Mouse (Mus musculus) adrenal gland, postnatal 25 days (tissue): ENCODE results near the gene Cldn5. TPM values are rescaled to one million over a fixed set of nuclear protein-coding genes. Genes with fewer than 3 reads are reported as not detected.
A peak's percentile ranks its signal among the peaks of the same experiment; 100 is the strongest.

Source experiments
- DNase-seq: peaks from one replicate; pipeline ENCODE4 v3.0.0; 2021; ENCODE audit warnings: mixed read lengths
- long read RNA-seq: library from polyadenylated mRNA; stranded (forward); transcript quantifications from one replicate; pipeline ENCODE4 v2.0.0, GENCODE M21; 2021
- total RNA-seq: library from RNA; stranded (reverse); gene quantifications from 2 replicates; pipeline ENCODE4 v1.2.3, GENCODE M21; 2021

The Cldn5 gene
- 15.2 and 23.3 TPM in 2 replicates for total RNA-seq
- long read RNA-seq, transcript Cldn5-201 (1 exons, 1,416 nt), result major isoform, 153 of 153 reads
- long read RNA-seq, partial matches to known transcripts, result 0 of 153 reads
- long read RNA-seq, other reads (novel, unspliced or antisense), result 0 of 153 reads

- DNase-seq, result peak; percentile 46
Observed at GRCm38 (mm10) chr16:18776556-18777100, at the start of gene Cldn5. Cldn5 (plus strand) TSS chr16:18776847.

DNA sequence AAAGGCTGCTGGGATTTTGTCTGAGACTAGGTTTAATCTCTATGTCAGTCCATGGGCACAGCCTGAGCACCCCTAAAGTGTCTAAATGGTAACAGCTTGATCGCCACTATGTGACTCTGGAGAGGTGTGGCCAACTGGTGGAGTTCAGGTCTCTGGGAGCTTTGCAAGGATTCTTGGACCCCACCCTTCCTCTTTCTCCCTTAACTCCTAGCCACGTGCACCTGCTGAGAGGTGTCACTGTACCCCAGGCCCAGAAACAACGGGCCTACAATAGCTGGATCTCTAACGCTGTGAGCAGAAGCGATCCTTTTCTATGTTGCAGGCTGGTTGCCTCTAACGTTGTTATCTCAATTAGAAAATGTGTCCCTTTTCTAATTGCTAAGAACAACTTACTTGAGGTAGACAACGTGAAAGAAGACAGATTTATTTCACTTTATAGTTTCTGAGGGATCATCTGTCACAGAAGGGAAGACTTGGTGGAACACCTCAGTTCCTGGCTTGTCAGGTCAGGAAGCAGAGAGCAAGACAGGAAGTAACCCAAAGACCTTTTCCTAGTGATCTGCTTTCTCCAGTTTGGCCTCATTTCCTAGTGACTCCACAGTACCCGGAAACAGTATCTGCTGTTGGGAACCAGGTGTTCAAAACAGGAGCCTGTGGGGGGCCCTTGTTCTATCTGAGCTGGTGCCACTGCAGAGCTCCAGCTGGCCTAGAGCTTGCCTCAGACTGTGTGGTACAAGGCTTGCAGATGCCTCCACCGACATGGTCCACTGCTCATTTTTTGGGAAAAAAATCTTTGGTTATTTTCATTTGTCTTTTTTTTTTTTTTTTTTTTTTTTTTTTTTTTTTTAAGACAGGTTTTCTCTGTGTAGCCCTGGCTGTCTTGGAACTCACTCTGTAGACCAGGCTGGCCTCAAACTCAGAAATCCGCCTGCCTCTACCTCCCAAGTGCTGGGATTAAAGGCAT lies 48.8 kb upstream of the Cldn5 start:
- no peak for DNase-seq

- no peak for DNase-seq
Observed at GRCm38 (mm10) chr16:18729185-18729584, 47.5 kb upstream of the Cldn5 start.

DNA sequence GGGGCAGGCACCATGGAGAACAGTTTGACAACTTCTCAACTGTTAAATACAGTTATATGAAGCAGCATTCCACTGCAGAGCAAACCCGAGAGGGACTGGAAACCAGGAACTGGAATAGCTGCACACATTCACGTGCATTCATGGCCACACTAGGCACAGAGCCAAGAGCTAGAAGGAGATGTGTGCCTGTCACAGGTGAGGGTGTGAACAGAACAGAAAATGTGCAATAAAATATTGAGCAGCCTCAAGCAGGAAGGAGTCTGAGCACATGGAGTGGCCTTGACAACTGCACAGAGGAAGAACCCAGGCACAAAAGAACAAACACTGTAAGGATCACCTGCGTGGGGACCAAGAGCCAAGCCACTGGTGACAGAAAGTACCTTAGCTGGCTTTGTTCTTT lies 46.0 kb upstream of the Cldn5 start:
- DNase-seq, result no peak

- no peak for DNase-seq
Observed at GRCm38 (mm10) chr16:18733100-18733956, 43.3 kb upstream of the Cldn5 start.

GRCm38 (mm10) chr16:18738303-18738702 lies 38.3 kb upstream of the Cldn5 start:
- no peak for DNase-seq

- no peak for DNase-seq
Observed at GRCm38 (mm10) chr16:18746268-18747122, 30.2 kb upstream of the Cldn5 start.

- DNase-seq, result no peak
Observed at GRCm38 (mm10) chr16:18751101-18751500, 25.5 kb upstream of the Cldn5 start.

GRCm38 (mm10) chr16:18751885-18752499 lies 24.7 kb upstream of the Cldn5 start:
- DNase-seq, result no peak

DNA sequence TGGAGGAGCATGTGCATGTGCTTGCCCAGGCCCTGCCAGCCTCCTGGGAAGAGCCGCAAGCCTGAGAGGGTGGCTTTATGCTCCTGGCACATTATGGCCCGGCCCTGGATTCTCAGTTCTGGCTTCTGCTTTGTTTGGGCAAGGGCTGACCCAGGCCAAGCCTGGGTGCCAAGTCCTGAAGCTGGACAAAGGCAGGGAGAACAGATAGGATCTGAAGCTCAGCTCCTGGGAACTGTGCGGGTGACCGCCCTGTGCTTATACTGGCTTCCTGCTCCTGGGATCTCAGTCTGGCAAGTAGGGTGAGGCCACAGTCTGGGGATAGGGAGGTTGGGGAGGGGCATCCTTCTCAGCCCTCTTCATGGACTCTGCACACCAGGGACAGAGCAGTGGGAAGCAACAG lies 14.9 kb upstream of the Cldn5 start:
- no peak for DNase-seq

GRCm38 (mm10) chr16:18762960-18763359 lies 13.7 kb upstream of the Cldn5 start:
- no peak for DNase-seq

- no peak for DNase-seq
Observed at GRCm38 (mm10) chr16:18766390-18766789, 10.3 kb upstream of the Cldn5 start.

DNA sequence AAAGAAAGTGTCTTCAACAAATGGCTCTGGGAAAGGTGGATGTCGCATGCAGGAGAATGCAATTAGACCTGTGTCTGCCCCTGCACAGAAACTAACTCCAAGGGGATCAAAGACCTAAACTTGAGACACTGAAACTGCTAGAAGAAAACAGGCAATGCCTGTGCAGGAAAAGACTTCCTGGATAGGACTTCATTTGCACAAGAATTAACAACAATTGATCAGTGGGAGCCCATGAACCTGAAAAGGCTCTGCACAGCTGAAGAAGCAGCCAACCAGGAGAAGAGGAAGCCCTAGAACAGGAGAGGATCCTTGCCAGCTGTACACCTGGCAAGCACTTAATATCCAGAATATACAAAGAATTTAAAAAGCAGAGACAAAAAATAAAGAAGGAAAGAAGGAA lies 7.1 kb upstream of the Cldn5 start:
- DNase-seq, result no peak

- DNase-seq, result no peak
Observed at GRCm38 (mm10) chr16:18773936-18774335, 2.7 kb upstream of the Cldn5 start.

GRCm38 (mm10) chr16:18775621-18776555 lies 759 bp upstream of the Cldn5 start:
- peak; percentile 32 for DNase-seq

GRCm38 (mm10) chr16:18777101-18778080 lies 744 bp downstream of the Cldn5 start:
- peak; percentile 28 for DNase-seq

GRCm38 (mm10) chr16:18778461-18778860 lies 1.8 kb downstream of the Cldn5 start:
- DNase-seq, result no peak

GRCm38 (mm10) chr16:18781810-18782209 lies 5.2 kb downstream of the Cldn5 start:
- DNase-seq, result no peak

DNA sequence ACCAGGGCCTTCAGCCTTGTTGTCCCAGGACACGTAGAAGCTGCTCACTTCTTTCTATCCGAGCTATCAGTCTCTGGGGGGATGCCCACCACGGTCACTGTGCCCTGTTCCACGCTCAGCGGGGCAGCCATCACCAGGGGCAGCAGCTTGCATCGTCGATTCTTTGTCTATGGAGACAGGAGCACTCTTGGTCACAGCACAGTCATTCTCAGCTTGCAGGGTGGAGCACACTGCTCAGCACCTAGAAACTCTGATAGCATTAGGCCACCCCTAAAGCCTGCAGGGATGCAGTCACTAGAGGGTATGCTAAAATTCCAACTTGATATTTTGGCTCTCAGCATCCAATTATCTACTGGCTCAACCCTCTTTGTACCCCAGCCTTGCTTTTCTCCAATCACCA lies 8.4 kb downstream of the Cldn5 start:
- DNase-seq, result no peak
